Mouse (Mus musculus) cerebellum, adult 2 months (tissue): ENCODE data around the gene Copz1.

Experiments used
- CTCF ChIP-seq: fragments of 200-500 bp; IDR thresholded peaks from 2 replicates; pipeline ENCODE4 v1.5.1; 2011; ENCODE audit warnings: low read depth, mild to moderate bottlenecking, control low read depth, low read length, moderate library complexity, borderline replicate concordance; ENCODE audit not compliant: insufficient read depth
- POLR2A ChIP-seq: fragments of 200-500 bp; IDR thresholded peaks from 2 replicates; pipeline ENCODE4 v1.6.1; 2011; ENCODE audit warnings: low read length, control low read depth, borderline replicate concordance; ENCODE audit not compliant: insufficient read depth

- no peak for TF ChIP-seq CTCF
- TF ChIP-seq POLR2A: no peak
Observed at GRCm38 (mm10) chr15:103268903-103269302, 3.6 kb upstream of the Copz1 start.
